Mouse (Mus musculus): ENCODE results near the gene Ostm1.

Ostm1 gene

GRCm38 (mm10) chr10:42734546-42735060 is 151.0 kb downstream of the Ostm1 start:
- no peak for DNase-seq (ENCODE audit: low read depth in 1 of 2, low spot score in 2 of 2)

GRCm38 (mm10) chr10:42751813-42752212 is 168.2 kb downstream of the Ostm1 start:
- DNase-seq (ENCODE audit: low read depth in 1 of 2, low spot score in 2 of 2): no peak

Data from monocyte, adult 2 months (primary cell).